Mouse (Mus musculus): ENCODE data around the gene Utrn.

Gene Utrn

DNA sequence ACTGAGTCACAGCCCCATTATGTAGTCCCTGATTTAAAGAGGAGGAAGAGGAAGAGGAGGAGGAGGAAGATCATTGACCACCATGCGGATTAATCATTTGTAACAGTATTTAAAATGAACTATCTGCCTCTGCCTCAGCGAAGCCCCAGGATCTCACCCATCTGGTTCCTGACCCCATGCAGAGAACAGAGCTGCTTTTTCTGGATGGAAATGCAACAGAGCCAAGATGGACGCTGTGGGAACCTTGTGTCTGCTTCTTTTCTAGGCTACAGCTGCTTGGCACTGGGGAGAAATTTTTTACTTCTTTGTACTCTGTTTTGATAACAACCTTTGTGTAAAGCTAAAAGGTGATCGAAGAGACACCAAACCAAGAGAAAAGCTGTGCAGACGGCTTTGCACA, 137.7 kb downstream of the Utrn start:
- DNase-seq (ENCODE audit: low spot score), result no peak

DNA sequence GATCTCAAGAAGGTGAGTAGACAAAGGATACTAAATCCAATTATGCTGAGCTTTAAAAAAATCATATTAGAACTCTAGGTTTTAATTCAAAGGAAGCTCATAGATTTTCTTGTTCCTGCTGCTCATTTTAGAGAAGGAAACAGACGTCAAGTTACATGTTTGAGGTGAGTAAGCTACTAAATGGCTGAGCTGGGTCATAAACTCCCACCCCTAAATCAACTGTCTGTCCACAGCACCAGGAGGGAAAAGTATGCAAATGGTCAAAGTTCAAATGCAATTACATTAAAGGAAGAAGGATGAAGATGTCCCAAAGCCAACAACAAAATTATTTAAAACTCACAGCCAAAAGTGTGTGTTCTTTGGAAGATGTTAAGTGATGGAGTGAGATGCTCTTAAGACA, 139.5 kb downstream of the Utrn start:
- no peak for DNase-seq (ENCODE audit: low spot score)

- no peak for DNase-seq (ENCODE audit: low spot score)
Measured at GRCm38 (mm10) chr10:12729033-12729432, 140.1 kb downstream of the Utrn start.

- no peak for DNase-seq (ENCODE audit: low spot score)
Measured at GRCm38 (mm10) chr10:12727881-12728280, 141.3 kb downstream of the Utrn start.

- DNase-seq (ENCODE audit: low spot score), result peak; percentile 43
Measured at GRCm38 (mm10) chr10:12726041-12726608, 143.0 kb downstream of the Utrn start.

DNA sequence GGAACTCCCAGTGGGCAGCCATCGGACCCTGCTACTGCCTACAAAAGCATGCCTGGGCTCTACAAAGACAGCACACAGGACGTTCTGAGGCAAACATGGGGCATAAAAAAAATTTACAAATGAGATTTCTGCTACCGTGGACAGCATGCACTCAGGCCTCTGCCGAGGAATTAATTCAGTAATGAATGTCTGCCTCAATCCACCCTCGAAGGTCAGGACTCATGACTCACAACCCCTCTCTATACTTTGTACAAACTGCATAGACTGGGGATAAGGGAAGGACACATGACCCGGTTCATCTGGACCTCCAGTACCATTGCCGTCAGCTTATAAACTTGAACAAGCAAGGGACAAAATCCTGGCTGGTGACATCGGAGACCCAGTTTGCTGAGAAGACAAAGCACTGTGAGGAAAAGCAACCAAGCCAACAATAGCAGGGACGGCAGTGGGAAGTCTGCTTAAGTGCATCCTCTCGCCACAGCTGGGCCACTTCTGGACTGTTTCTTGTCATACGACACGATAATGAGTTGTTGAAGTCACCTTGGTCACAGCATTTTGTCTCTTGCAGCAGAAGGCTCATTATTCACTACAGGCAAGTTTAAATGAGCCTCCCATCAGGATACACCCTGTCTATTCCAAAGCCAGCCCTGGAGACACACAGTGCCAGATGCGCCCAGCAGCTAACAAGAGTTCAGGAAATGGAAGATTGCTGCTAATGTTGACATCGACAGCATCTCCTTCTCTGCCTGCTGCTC, 144.7 kb downstream of the Utrn start:
- no peak for DNase-seq (ENCODE audit: low spot score)

DNA sequence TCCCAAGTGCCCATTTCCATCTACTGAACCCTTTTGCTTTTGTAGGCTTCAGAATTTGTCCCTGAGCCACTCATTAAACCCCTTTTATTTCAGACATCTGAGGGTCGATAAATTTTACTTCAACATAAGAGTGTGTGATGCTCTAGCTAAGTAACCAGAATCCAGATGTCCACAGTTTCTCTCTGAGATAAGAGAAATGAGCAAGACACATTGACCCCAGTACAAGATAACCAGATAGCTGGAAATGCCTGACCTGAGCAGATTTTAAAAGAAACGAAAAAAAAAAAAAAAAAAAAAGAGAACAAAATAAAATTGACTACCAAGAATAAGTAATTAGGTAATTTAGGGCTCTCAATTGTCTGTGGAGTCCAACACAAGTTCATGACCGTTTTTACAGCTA, 145.9 kb downstream of the Utrn start:
- no peak for DNase-seq (ENCODE audit: low spot score)

GRCm38 (mm10) chr10:12722111-12722510, 147.1 kb downstream of the Utrn start:
- no peak for DNase-seq (ENCODE audit: low spot score)

- no peak for DNase-seq (ENCODE audit: low spot score)
Measured at GRCm38 (mm10) chr10:12718386-12718785, 150.8 kb downstream of the Utrn start.

DNA sequence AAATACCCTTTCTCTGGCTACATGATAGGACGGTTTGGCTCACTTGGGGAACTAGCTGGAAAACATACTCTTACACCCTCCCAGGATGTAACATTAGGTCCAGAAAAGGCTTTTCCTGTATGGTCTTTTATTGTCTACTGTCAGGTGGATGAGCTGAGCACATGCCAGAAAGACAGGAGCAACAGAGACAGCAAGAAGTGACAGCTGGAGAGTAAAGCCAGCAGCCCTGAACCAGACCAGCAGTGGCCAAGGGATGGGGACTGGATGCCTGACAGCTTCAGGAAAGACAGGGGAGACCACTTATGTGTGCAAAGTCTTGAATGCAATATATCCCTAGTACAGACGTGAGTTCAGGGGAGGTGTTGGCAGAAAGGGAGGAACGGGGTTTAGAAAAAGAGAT, 151.8 kb downstream of the Utrn start:
- DNase-seq (ENCODE audit: low spot score), result no peak

DNA sequence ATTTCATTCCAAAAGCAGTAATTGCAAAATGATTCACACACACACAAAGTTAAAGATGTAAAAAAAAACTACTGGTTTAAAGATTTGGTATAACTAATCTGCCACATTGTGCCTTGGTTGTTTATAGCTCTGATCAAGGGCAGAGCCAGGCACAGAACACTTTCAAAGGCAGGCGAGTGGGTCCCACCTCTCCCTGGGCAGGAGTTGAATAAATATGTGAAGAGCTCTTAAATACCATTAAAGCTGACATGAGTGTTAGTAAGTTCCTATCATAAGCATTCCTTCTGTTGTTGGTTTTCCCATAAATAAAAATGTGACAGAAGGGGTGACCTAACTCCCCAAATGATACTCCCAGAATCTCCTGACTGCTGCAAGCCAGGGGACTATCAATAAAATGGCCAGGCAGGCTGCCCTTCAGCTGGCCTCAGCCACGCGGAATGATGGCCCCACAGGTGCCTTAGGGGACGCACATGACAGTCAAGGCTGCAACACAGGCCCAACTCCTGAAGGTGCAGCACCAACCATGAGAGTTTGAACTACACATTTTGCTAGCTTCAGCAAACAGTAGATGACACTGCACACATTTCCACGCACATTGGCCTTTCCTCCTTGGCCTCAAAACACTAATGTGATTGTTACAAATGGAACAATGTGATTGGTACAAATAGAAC, 152.4 kb downstream of the Utrn start:
- DNase-seq (ENCODE audit: low spot score), result no peak

DNA sequence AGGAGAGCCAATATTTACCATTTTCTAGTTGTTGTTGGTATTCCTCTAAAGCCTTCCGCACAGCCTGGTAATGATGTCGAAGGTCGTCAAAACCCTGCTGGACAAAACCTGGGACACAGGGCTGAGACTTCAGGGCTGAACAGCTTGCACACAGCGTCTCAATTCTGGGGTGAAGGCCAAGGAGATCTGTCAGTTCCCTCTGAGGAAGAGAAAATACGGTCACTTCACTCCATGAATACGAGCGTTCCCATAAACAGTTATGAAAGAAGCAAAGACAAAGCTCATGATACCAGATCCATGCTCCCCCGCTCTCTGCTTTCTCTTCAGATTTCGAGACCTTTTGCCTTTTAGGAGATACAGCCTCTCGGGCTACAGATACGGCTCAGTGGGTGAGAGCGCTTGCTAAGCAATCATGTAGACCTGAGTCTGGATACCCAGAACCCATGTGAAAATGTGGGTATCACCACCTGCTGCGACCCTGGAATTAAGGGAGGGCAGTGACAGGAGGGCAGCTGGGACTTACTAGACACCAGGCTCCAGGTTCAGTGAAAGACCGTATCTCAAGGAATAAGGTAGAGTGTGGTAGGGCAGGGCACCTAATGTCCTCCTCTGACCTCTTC, 155.8 kb downstream of the Utrn start:
- DNase-seq (ENCODE audit: low spot score), result no peak

DNA sequence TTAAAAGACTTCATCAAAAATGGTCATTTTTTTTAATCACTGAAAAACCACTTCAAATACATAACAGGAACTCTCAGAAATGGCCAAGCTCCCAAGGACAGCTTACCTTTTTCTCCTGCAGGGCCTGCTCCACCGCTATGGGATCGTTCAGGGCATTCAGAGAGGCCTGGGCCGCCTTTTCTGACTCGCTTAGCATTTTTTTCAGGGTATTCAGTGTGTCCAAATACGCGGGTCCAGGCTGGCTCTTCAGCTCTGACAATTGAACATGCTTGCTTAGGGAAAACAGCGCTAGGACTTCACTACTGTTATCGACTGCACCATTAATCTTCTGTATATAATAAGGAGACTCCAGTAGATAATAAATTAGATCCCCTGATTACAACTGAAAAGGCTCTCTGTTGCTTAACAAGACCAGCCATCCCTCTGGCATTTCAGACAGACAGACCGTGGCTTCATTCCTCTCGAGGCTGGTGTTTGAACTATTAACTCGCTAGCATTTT, 157.8 kb downstream of the Utrn start:
- DNase-seq (ENCODE audit: low spot score), result no peak

GRCm38 (mm10) chr10:12706516-12706915, 162.6 kb downstream of the Utrn start:
- no peak for DNase-seq (ENCODE audit: low spot score)

DNA sequence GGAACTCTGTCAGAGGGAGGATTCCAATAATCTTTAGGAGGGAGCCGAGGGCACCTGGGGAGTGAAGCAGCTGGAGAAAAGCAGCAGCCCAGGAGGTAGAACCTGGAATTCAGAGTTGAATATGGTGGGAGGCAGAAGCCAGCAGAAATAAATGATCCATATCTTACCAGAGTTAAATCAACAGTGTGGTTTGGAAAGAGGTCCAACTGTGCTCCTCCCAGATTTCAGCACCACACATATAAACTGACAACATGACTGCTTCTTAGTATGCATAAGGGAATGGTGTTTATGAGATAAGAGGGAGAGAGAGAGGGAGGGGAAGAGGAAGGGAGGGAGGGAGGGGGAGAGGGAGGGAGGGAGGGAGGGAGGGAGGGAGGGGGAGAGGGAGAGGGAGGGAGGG, 163.2 kb downstream of the Utrn start:
- DNase-seq (ENCODE audit: low spot score), result no peak

GRCm38 (mm10) chr10:12704290-12704689, 164.9 kb downstream of the Utrn start:
- DNase-seq (ENCODE audit: low spot score), result no peak

DNA sequence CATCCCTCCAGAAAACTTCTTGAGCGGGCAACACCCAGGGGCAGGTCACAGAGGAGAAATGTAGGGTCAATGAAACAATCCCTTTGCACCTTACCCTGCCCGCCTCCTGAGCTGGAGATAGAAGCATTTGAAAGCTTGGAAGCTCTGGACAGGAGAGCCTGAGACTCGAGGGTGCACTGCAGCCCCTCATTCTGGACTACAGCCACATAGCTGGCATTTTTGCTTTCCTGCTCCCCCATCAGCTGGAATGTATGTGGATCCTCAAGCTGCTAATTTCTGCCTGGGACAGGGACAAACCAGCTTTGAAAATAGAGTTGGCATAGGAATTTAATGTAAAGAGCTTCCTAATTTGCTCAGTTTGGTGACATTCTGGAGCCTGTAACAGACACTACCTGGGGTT, 165.6 kb downstream of the Utrn start:
- no peak for DNase-seq (ENCODE audit: low spot score)

DNA sequence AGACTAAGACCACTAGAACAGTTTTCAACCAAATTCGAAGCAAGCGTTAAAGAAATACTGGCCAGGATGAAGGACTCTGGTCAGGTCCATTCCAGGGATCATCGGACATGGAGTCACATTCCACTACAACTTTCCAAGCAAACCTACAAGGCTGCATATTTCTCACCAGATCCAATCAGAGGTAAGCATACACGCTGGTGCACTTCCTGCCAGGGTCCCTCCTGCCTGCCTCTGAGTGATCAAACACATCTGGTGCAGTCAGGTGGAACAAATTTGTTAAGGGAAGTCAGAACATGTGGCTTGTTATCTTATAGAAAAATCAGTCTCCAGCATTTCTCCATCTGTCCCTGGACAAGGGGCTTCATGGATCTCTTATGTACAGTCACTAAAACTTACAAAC, 167.0 kb downstream of the Utrn start:
- no peak for DNase-seq (ENCODE audit: low spot score)

DNA sequence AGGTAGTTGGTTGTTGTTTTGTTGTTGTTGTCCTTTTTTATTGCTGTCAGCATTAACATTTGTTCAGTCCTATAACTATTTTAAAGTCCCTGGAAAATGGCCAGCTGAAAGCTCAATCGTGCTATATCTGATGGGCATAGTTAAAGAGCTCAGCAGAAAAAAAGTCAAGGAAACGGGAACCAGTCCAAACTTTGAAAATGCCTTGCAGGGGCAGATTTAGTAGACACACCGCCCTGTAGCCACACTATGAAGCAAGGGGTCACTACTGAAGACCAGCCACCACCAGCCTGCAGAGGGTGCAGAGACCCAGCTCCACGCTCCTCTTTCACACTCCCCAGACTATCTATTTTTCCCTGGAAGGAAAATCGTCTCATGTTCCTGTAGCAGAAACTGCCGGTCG, 167.5 kb downstream of the Utrn start:
- DNase-seq (ENCODE audit: low spot score), result no peak

GRCm38 (mm10) chr10:12700576-12700975, 168.6 kb downstream of the Utrn start:
- DNase-seq (ENCODE audit: low spot score), result no peak

DNA sequence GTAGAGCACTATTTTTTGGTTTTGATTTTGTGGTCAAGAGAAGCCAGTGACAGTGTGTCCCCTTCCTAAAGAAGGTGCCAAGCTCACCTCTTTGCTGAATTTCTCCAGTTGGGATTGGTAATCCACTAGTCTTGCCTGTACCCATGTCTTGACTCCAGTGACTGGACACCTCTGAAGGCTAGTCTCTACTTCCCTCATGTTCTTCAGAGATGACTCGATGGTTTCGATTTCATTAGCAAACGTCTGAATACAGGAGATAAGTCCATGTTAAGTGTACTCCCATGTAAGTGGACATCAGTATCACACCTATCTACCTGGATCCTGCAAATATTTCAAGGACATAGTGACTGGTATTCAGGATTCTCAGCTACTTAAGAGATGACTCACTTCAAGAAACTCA, 171.3 kb downstream of the Utrn start:
- DNase-seq (ENCODE audit: low spot score), result no peak

GRCm38 (mm10) chr10:12696704-12697103, 172.5 kb downstream of the Utrn start:
- no peak for DNase-seq (ENCODE audit: low spot score)

DNA sequence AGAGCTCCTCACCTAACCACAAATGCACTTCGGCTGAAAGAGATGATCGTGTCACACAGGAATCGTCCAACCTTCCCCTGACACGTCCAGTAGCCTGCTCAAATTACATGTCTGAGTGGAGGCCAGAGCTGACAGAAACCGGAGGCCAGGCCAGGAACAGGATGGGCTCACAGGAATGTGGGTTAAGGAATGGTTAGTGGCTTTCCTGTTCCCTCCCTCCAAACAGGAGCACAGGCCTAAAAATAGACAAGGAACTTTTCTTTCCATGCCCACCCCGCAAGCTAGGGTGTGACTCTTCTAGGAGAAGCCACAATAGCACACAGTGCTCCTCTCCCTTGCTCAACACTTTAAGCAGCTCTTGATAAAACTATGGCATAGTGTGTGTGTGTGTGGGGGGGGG, 174.4 kb downstream of the Utrn start:
- peak; percentile 36 for DNase-seq (ENCODE audit: low spot score)
